Mouse (Mus musculus) liver, adult (tissue): ENCODE measurements at regions not wholly inside any gene's neighbourhood (a gene's known extent, or its start where the extent isn't known, plus 50 kb on each side); places are given as distances from the start of the nearest gene placed in this dataset.

Experiments used
- GATA4 ChIP-seq: IDR thresholded peaks from 2 replicates; pipeline ENCODE4 v1.6.1; 2014; ENCODE audit warnings: mild to moderate bottlenecking, low read length; ENCODE audit not compliant: insufficient replicate concordance

DNA sequence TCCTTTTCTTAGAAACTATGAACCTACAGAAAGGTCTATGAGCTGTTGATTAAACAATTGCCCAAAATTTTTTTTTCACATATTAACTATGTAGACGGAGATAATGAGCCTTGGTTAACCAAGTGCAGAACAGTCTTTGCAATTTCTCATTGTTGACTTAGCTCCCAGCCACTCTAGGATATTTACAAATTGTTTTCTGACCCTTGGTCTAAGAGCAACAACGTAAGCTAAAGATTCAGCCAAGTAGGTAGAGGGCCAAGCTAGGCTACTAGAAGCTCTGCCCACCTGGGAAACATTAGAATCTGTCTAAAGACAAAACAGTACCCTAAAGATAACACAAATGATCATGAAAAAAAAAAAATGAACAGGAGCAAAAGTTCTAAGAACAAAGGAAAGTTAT is 67.5 kb upstream of the Map9 start:
- TF ChIP-seq GATA4 = no peak

DNA sequence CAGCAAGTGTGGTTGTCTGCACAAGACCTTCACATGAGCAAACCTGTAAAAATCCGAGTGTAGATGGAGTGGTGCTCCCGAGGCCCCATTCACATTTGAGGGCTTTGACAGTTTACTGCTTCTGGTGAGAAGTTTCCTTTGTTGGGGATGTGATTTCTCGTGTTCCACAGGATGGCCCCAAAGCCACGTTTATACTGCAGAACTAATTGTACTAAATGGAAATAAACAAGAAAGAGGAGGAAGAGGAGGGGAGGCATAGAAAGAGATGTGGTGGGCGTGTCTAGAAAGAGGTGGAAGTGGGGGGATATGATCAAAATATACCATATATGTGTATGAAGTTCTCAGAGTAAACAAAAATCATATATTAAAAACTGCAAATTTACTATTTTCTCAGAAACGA is 68.8 kb upstream of the Map9 start:
- TF ChIP-seq GATA4 = no peak

DNA sequence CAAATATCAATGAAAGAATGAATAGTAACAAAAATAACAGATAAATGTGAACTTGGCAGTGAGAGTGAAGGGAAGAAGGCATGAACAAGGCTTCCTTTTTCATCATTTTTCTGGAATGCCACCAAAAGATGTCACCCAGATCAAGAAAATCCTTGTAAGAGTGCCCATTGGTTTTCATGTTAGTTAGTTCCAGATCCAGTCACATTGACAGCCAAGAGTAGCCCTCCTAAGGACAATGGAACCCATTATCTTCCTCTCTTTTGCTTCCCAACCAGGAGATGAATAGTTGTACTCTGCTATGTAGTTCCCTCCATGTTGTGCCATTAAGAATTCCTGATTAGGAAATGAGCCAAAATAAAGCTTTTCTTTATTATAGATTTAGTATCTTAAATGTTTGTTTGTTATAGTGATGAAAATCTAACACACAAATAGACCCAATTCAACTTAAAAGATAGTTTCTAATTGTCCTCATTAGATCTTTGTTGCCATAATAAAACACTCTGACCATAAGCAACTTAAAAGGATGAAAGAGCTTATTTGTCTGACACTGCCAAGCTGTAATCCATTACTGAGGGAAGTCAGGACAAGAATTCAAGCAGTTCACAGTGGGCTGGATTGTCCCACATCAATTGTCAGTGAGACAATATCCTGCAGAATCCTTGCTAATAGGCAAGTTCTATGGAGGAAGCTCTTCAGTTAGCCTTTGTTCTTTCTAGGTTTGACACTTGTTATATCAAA is 80.7 kb upstream of the Map9 start:
- no peak for TF ChIP-seq GATA4

DNA sequence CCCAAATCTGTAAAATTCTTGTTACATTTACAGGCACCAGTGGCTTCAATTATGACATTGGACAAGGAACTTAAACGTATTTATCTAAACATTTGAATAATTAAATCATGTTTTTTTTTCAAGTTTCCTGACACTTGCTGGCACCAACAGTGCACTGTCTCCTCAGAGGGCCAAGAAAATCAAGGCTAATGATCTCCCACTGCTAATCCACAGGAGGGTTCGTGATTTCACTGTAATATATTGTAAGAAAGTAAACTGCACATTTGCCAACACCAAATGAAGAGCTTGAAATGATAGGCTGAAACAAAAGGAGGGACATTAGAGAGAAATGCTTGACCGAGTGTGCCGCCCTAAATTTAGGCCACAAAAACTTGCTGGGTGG is 82.0 kb upstream of the Map9 start:
- TF ChIP-seq GATA4 = no peak

- no peak for TF ChIP-seq GATA4
These were observed 82.7 kb upstream of the Map9 start for GRCm38 (mm10) chr3:82274945-82275821.

DNA sequence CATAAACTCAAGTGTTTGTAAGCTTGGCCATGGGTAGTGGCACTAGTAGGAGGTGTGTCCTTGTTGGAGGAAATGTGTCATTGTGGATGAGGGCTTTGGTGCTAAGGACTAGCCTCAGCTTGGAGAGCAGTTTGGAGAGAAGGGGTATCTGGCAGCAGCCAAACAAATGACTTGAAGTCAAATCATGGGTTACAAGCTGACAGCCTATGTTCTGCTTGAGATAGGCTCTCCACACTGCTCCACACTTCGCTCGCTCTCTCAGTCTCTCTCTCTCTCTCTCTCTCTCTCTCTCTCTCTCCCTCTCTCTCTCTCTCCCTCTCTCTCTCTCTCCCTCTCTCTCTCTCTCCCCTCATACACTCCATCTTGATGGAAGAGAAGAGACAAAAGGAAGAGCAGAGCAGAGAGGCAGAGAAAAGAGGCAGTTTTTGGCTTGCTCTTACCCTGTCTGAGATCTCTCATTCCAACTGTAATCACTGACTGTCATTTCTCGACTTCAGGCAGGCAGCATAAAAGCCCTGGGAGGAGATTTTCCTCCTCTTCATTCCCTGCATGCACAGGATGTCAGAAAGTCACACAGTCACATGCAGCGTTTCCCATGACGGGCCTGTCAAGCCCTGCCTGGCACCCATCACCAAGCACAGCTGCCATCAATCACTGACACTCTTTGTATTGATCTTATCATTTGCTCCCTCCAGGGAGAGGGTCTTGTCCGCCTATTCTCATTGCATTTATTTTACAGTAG is 83.5 kb upstream of the Map9 start:
- no peak for TF ChIP-seq GATA4

DNA sequence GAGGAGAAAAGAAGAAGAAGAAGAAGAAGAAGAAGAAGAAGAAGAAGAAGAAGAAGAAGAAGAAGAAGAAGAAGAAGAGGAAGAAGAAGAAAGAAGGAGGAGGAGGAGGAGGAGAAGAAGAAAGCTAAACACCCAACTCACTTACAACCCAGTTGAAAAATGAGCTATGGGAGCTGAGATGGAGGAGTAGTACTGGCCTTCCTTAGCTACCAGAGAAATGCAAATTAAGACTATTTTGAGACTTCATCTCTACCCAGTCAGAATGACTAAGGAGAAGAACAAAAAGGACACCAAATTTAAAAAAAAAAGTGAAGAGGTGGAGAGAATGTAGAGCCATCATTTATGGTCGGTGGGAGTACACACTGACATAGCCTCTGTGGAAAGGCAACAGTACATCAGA is 85.9 kb upstream of the Map9 start:
- TF ChIP-seq GATA4 = no peak

DNA sequence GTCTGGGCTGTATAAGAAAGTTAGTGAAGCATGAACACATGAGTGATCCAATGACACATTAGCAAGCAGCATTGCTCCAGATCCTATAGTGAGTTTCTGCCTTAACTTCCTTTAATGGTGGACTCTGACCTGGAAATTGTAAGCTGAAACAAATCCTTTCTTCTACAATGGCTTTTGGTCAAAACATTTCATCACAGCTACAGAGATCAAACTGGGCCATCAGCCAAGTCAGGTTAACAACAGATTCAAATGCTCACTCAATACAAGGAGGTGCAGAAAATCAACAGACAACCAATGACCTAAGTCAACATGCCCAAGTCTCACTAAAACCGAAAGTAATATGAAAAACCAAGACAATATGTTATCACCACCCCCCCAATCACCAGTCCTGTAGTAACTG is 91.9 kb upstream of the Map9 start:
- TF ChIP-seq GATA4 = peak; percentile 29; the same call in 1 of the 2 replicates

DNA sequence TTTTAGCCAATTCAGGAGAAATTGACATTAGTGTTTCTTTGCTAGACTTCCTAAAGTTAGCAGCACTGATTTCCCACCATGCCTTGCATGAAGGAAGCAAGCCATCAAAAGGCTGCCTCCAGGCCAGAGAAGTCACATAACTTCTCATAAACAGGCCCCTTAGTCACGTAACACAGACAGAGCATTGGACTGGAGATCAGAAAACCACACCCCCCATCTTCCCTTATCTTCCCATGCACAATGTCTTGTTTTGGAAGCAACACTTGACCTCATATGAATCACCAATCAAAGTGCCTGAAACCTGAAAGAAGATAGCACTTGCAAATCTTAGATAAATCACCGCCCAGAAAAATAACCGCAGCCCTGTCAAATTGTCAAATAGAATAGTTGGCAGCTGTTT is 95.9 kb upstream of the Map9 start:
- no peak for TF ChIP-seq GATA4

- TF ChIP-seq GATA4 = no peak
These were observed 97.7 kb upstream of the Map9 start for GRCm38 (mm10) chr3:82259986-82260652.

- TF ChIP-seq GATA4 = peak; percentile 36; the same call in 1 of the 2 replicates
These were observed 105.2 kb upstream of the Gucy1a1 start for GRCm38 (mm10) chr3:82250796-82251261.

DNA sequence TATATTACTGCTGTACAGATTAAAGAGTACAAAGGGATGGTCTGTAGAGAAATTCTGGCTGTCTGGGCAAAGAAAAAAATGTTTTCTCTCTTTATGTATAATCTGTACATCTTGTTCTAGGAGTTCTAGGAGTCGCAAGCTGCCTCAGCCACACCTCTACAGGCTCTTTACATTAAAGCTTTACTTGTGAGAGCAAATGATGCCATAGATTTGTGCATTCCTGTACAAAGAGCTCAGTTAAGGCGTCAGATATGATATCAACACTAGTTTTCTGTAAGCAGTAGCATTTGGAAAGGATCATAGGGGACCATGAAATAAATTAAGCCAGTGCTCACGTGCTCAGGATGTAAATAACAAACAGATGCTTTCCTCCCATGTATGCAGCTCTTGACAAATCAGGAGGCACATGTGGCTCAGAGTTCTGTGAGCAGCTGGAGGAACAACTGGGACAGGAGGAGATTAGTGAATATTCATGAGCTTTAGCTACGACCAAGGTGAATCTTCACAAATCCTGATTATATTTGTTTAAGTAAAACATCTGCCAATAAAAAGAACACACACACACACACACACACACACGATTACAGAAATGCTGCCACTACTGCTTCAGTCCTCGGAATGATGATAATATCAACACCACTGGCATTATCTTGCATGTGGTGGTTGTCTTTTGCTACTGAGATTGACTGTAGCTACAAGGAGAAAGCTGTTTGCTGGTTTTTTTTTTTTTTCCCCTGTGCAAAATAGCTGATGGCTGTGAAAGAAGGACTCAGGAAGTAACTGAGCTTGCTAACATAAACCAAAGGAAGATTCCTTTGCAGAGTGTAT is 104.6 kb upstream of the Gucy1a1 start:
- no peak for TF ChIP-seq GATA4

GRCm38 (mm10) chr3:82236377-82237057 is 90.9 kb upstream of the Gucy1a1 start:
- no peak for TF ChIP-seq GATA4

DNA sequence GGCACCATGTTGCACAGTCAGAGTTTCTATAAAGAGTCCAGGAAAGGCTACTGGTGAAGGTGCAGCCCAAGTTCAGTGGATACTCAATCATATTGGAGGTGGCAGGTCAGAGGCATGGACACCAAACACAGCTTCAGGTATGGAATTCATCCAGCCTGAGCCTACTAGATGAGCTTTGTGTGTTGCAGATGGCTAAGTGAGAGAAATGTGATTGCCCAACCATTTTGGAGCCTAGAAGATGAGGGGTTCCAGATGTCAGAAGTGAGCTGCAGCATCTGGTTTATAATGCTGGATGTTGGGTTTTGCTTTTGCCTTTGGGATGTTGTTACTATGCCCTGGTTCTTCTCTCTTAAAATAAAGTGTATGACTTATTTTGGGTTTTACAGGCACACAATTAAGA is 88.7 kb upstream of the Gucy1a1 start:
- TF ChIP-seq GATA4 = no peak
